Mouse (Mus musculus) neural tube, embryonic 13.5 days (tissue): ENCODE measurements around the gene Hand1. TPM values are rescaled to one million over a fixed set of nuclear protein-coding genes. Genes with fewer than 3 reads are reported as not detected.
"Not testable (repeated sequence)": the region's sequence is repeated elsewhere in the genome, so short reads cannot be mapped to it uniquely, and the experiment has no call there.

ENCODE experiments used
- ATAC-seq: fragments of 200-750 bp; cut with Nextera tagmentation; 2 replicates; pipeline ENCODE4 v1.8.0; 2017; ENCODE audit warnings: low read depth, mild to moderate bottlenecking, moderate TSS enrichment, moderate library complexity
- H3K27ac ChIP-seq: fragments of 300-500 bp; sonication (generic); replicated peaks from 2 replicates; pipeline ENCODE4 v1.5.1; 2015; ENCODE audit warnings: moderate library complexity, mild to moderate bottlenecking, inconsistent platforms
- H3K27me3 ChIP-seq: fragments of 300-500 bp; sonication (generic); 2 replicates; pipeline ENCODE4 v1.6.1; 2015; ENCODE audit warnings: mild to moderate bottlenecking, inconsistent platforms
- H3K36me3 ChIP-seq: fragments of 300-500 bp; sonication (generic); 2 replicates; pipeline ENCODE4 v1.6.1; 2015; ENCODE audit warnings: mild to moderate bottlenecking, inconsistent platforms
- H3K4me1 ChIP-seq: fragments of 300-500 bp; sonication (generic); replicated peaks from 2 replicates; pipeline ENCODE4 v1.6.1; 2015; ENCODE audit warnings: inconsistent platforms
- H3K4me2 ChIP-seq: fragments of 300-500 bp; sonication (generic); 2 replicates; pipeline ENCODE4 v1.6.1; 2015; ENCODE audit warnings: inconsistent platforms, mild to moderate bottlenecking, moderate library complexity
- H3K4me3 ChIP-seq: fragments of 300-500 bp; sonication (generic); 2 replicates; pipeline ENCODE4 v1.5.1; 2015; ENCODE audit warnings: mild to moderate bottlenecking, inconsistent platforms
- H3K9ac ChIP-seq: fragments of 300-500 bp; sonication (generic); 2 replicates; pipeline ENCODE4 v1.6.1; 2015; ENCODE audit warnings: moderate library complexity, mild to moderate bottlenecking, inconsistent platforms
- H3K9me3 ChIP-seq: fragments of 300-500 bp; sonication (generic); 2 replicates; pipeline ENCODE4 v1.6.1; 2016; ENCODE audit warnings: inconsistent platforms
- WGBS: fragments of 180-500 bp; shearing (Covaris S2); methylation state at CpG from one replicate; pipeline ENCODE4 v1.1.7; 2015; 5-methylcytosine and 5-hydroxymethylcytosine counted together
- polyA plus RNA-seq: library from polyadenylated mRNA; unstranded; fragments of >200 nt; fragmentation: Nextera tagmentation; extraction: Ambion mirVana; gene quantifications from 2 replicates; pipeline ENCODE4 v1.2.1, GENCODE M21; 2015

The Hand1 gene
- polyA plus RNA-seq, 1 experiment from 2014 or later = 0.28 TPM

DNA sequence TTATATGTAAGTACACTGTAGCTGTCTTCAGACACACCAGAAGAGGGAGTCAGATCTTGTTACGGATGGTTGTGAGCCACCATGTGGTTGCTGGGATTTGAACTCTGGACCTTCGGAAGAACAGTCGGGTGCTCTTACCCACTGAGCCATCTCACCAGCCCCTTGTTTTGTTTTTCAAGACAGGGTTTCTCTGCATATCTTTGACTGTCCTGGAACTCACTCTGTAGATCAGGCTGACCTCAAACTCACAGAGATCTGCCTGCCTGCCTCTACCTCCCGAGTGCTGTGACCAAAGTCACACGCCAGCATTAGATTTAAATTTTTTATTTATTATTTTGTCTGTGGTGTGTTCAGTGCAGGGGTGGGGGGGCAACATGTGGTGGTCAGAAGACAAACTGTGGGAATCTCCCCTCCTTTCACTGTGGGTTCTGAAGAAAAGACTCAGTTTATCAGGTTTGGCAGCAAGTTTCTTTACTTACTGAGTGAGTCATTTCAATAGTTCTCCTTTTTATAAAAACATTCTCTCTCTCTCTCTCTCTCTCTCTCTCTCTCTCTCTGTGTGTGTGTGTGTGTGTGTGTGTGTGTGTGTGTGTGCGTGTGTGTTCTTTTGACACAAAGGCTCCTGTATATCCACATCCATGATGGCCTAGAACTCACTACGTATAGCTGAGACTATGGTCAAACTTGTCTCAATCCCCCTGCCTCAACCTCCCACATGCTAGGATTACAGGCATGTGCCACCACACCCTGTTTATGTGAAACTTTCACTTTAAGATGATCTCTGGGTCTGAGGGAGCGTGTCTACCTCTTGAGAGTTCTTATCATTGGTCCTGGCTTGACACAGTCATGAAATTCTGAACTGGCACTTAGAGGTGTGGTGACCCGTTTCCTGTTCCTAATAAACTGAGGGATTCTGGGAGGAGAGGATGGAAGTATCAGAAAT is 14.1 kb upstream of the Hand1 start:
- H3K36me3 ChIP-seq, H3K4me2 ChIP-seq, H3K27ac ChIP-seq, H3K4me1 ChIP-seq, H3K9ac ChIP-seq, H3K9me3 ChIP-seq, H3K4me3 ChIP-seq, ATAC-seq: not testable (repeated sequence)
- 85% methylated on average over 8 of the region's 9 CpGs for WGBS
- H3K27me3 ChIP-seq = peaks cover 44% of the 10 kb centered on the region

DNA sequence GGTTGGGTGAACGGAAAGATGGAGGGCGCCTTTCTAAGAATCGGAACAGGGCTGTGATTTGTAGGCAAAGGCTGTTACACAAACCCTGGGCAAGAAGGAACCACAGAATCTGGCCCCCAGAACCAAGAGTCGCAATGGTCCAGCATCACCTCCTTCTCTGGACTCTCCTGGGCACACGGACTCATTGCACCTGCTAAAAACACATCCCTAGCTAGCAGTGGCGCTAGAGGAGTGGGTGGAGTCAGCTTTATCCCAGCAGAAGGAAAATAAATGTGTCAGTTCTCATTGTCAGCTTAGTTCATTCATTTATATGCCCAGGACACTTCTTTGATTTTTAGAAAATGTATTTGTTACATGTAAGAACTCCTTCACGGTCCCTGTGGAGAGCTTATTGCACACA is 8.8 kb upstream of the Hand1 start:
- peaks cover 72% of the 10 kb centered on the region for H3K27me3 ChIP-seq
- peaks cover 29% of the 10 kb centered on the region for H3K4me1 ChIP-seq
- H3K4me2 ChIP-seq = peak overlapping the region; percentile 3; the same call in 1 of the 2 replicates
- peak overlapping the region; percentile 63 for H3K27ac ChIP-seq
- no peaks in the 10 kb centered on the region for H3K36me3 ChIP-seq
- H3K9me3 ChIP-seq = no peaks in the 10 kb centered on the region
- 28% methylated on average over 7 of the region's 7 CpGs for WGBS
- no peak overlapping the region for H3K4me3 ChIP-seq
- ATAC-seq = no peak
- no peak overlapping the region for H3K9ac ChIP-seq

GRCm38 (mm10) chr11:57840986-57841385 is 8.4 kb upstream of the Hand1 start:
- Histone ChIP-seq H3K4me1 (peaks cover 29% of the 10 kb centered on the region), H3K4me2 (peak overlapping the region; percentile 3; the same call in 1 of the 2 replicates), H3K36me3 (no peaks in the 10 kb centered on the region), H3K9me3 (no peaks in the 10 kb centered on the region), H3K27me3 (peaks cover 75% of the 10 kb centered on the region), H3K4me3 (no peak overlapping the region), H3K9ac (no peak overlapping the region), H3K27ac (peak overlapping the region; percentile 63)
- ATAC-seq = peak; percentile 47; the same call in 1 of the 2 replicates
- 15% methylated on average over 10 of the region's 10 CpGs for WGBS

GRCm38 (mm10) chr11:57837861-57838680 is 5.5 kb upstream of the Hand1 start:
- 4% methylated on average over 22 of the region's 22 CpGs for WGBS
- Histone ChIP-seq H3K4me2 (no peak overlapping the region), H3K4me1 (peaks cover 36% of the 10 kb centered on the region), H3K4me3 (no peak overlapping the region), H3K9me3 (no peaks in the 10 kb centered on the region), H3K27ac (no peak overlapping the region), H3K27me3 (peaks cover 100% of the 10 kb centered on the region), H3K9ac (no peak overlapping the region), H3K36me3 (no peaks in the 10 kb centered on the region)
- no peak for ATAC-seq

- no peaks in the 10 kb centered on the region for H3K36me3 ChIP-seq
- H3K9me3 ChIP-seq = no peaks in the 10 kb centered on the region
- no peak overlapping the region for H3K27ac ChIP-seq
- 0 out of 2 replicates have a peak, but pooled peaks have one; percentile 9 for ATAC-seq
- no peak overlapping the region for H3K9ac ChIP-seq
- H3K4me2 ChIP-seq = peak overlapping the region; percentile 37
- H3K4me1 ChIP-seq = peaks cover 36% of the 10 kb centered on the region
- peaks cover 100% of the 10 kb centered on the region for H3K27me3 ChIP-seq
- H3K4me3 ChIP-seq = peak overlapping the region; percentile 13; the same call in 1 of the 2 replicates
- under 1% methylated on average over 38 of the region's 38 CpGs for WGBS
Measured at GRCm38 (mm10) chr11:57836872-57837680, 4.5 kb upstream of the Hand1 start.

DNA sequence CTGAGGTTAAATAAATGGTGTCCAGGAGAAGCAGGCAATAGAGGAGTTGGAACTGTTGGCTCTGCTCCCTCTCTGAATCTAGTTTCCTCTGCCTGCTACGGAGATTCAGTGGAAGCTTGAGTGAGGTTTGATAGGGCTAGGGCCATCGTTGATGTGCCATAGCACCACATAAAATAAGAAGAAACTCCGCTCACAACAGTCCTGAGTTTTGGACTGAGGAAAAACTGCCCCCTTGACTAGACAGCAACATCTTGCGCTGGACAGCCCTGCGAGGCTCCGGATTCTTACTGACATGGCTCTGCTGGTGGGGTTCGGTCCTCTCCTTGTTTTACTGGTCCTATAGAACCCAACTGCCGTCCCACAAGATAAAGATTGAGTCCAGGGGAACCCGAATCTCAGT is 3.8 kb upstream of the Hand1 start:
- Histone ChIP-seq H3K9me3 (no peaks in the 10 kb centered on the region), H3K4me1 (peaks cover 37% of the 10 kb centered on the region), H3K27me3 (peaks cover 100% of the 10 kb centered on the region), H3K9ac (no peak overlapping the region), H3K27ac (no peak overlapping the region), H3K36me3 (no peaks in the 10 kb centered on the region), H3K4me2 (no peak overlapping the region), H3K4me3 (no peak overlapping the region)
- ATAC-seq = no peak
- WGBS = 6% methylated on average over 9 of the region's 9 CpGs

GRCm38 (mm10) chr11:57835931-57836330 is 3.3 kb upstream of the Hand1 start:
- H3K4me3 ChIP-seq = no peak overlapping the region
- peaks cover 34% of the 10 kb centered on the region for H3K4me1 ChIP-seq
- H3K27me3 ChIP-seq = peaks cover 100% of the 10 kb centered on the region
- WGBS = 9% methylated on average over 3 of the region's 3 CpGs
- no peak overlapping the region for H3K9ac ChIP-seq
- H3K9me3 ChIP-seq = no peaks in the 10 kb centered on the region
- H3K36me3 ChIP-seq = no peaks in the 10 kb centered on the region
- H3K4me2 ChIP-seq = no peak overlapping the region
- no peak for ATAC-seq
- no peak overlapping the region for H3K27ac ChIP-seq

DNA sequence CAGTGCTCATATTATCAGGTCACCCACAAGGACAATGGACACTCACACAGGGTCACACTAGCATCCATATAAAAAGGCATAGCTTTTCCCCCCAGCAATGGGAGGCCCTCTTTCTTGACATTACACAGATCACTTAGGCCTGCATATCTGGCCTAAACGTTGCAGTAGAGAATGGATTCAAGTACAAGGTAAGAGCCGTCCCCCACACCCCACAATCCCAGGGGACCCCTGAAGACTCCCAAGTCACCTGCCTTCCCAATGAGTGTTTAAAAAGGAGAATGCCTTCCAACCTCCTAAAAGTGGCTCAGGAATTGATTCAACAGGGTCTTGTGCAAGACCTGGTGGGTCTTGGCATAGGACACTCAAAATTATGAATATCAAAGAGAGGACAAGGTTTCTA is 2.7 kb upstream of the Hand1 start:
- no peak overlapping the region for H3K27ac ChIP-seq
- H3K4me3 ChIP-seq = no peak overlapping the region
- peaks cover 100% of the 10 kb centered on the region for H3K27me3 ChIP-seq
- H3K9ac ChIP-seq = no peak overlapping the region
- WGBS = 7% methylated on average over 2 of the region's 2 CpGs
- H3K4me2 ChIP-seq = no peak overlapping the region
- H3K4me1 ChIP-seq = peaks cover 29% of the 10 kb centered on the region
- no peaks in the 10 kb centered on the region for H3K36me3 ChIP-seq
- no peak for ATAC-seq
- no peaks in the 10 kb centered on the region for H3K9me3 ChIP-seq

- Histone ChIP-seq H3K4me3 (no peak overlapping the region), H3K27ac (no peak overlapping the region), H3K27me3 (peaks cover 100% of the 10 kb centered on the region), H3K9me3 (no peaks in the 10 kb centered on the region), H3K36me3 (no peaks in the 10 kb centered on the region), H3K4me1 (peaks cover 36% of the 10 kb centered on the region), H3K9ac (no peak overlapping the region), H3K4me2 (no peak overlapping the region)
- no peak for ATAC-seq
- WGBS = 10% methylated on average over 6 of the region's 6 CpGs
Measured at GRCm38 (mm10) chr11:57834031-57834430, 1.4 kb upstream of the Hand1 start.

- Histone ChIP-seq H3K9me3 (no peaks in the 10 kb centered on the region), H3K9ac (no peak overlapping the region), H3K4me2 (no peak overlapping the region), H3K27me3 (peaks cover 100% of the 10 kb centered on the region), H3K27ac (no peak overlapping the region), H3K4me3 (no peak overlapping the region), H3K4me1 (peaks cover 38% of the 10 kb centered on the region), H3K36me3 (no peaks in the 10 kb centered on the region)
- ATAC-seq = no peak
- 1% methylated on average over 30 of the region's 30 CpGs for WGBS
Measured at GRCm38 (mm10) chr11:57833296-57833977, 819 bp upstream of the Hand1 start.

DNA sequence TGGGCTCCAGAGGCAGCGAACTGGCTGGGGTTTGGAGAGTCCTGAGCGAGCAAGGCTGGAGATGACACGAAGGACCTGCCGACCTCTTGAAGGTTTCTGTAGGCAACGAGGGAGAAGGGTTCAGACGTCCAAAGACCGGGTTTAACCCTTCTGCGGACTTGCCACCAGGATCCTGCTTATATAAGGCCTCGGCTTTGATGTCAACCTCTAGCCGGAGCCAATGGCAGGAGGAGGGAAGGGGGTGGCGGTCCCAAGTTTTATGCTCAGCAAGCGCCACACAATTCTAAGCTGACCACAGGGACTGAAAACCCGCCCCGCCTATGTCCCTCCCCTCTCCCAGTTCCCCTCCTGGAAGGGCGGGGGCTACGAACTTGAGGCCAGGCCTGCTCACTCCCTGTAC is 757 bp downstream of the Hand1 start:
- WGBS = 2% methylated on average over 16 of the region's 16 CpGs
- peaks cover 100% of the 10 kb centered on the region for H3K27me3 ChIP-seq
- H3K36me3 ChIP-seq = no peaks in the 10 kb centered on the region
- no peak for ATAC-seq
- H3K9me3 ChIP-seq = no peaks in the 10 kb centered on the region
- H3K27ac ChIP-seq = no peak overlapping the region
- no peak overlapping the region for H3K4me3 ChIP-seq
- no peak overlapping the region for H3K4me2 ChIP-seq
- H3K9ac ChIP-seq = no peak overlapping the region
- peaks cover 32% of the 10 kb centered on the region for H3K4me1 ChIP-seq
